Mouse (Mus musculus) hindbrain, embryonic 11.5 days (tissue): ENCODE measurements around the gene Vars2. TPM values are rescaled to one million over a fixed set of nuclear protein-coding genes. Genes with fewer than 3 reads are reported as not detected.

Source experiments
- ATAC-seq: fragments of 200-750 bp; cut with Nextera tagmentation; 2 replicates; pipeline ENCODE4 v1.8.0; 2017; ENCODE audit warnings: mild to moderate bottlenecking, moderate TSS enrichment, moderate library complexity; ENCODE audit not compliant: low FRiP score
- DNase-seq: peaks from one replicate; pipeline ENCODE4 v3.0.0-alpha.2; 2015; ENCODE audit warnings: low spot score
- H3K27ac ChIP-seq: fragments of 300-500 bp; sonication (generic); 2 replicates; pipeline ENCODE4 v1.5.1; 2014; ENCODE audit warnings: mild to moderate bottlenecking, low read depth, low read length
- H3K27me3 ChIP-seq: fragments of 300-500 bp; sonication (generic); 2 replicates; pipeline ENCODE4 v1.6.1; 2014; ENCODE audit warnings: mild to moderate bottlenecking, low read length, moderate library complexity, mixed read lengths; ENCODE audit not compliant: control insufficient read depth, insufficient read depth
- H3K36me3 ChIP-seq: fragments of 300-500 bp; sonication (generic); 2 replicates; pipeline ENCODE4 v1.6.1; 2014; ENCODE audit warnings: mild to moderate bottlenecking, low read length, moderate library complexity, mixed read lengths; ENCODE audit not compliant: control insufficient read depth, insufficient read depth
- H3K4me1 ChIP-seq: fragments of 300-500 bp; sonication (generic); replicated peaks from 2 replicates; pipeline ENCODE4 v1.6.1; 2014; ENCODE audit warnings: low read length, mixed read lengths; ENCODE audit not compliant: control insufficient read depth, insufficient read depth
- H3K4me2 ChIP-seq: fragments of 300-500 bp; sonication (generic); replicated peaks from 2 replicates; pipeline ENCODE4 v1.6.1; 2014; ENCODE audit warnings: mild to moderate bottlenecking, low read depth, low read length
- H3K4me3 ChIP-seq: fragments of 300-500 bp; sonication (generic); 2 replicates; pipeline ENCODE4 v1.5.1; 2014; ENCODE audit warnings: low read depth, low read length
- H3K9ac ChIP-seq: fragments of 300-500 bp; sonication (generic); 2 replicates; pipeline ENCODE4 v1.6.1; 2014; ENCODE audit warnings: low read depth, low read length
- H3K9me3 ChIP-seq: fragments of 300-500 bp; sonication (generic); 2 replicates; pipeline ENCODE4 v1.6.1; 2016; ENCODE audit warnings: low read length; ENCODE audit not compliant: control insufficient read depth
- WGBS: fragments of 180-500 bp; shearing (Covaris S2); extraction: QIAGEN DNeasy Blood & Tissue Kit; methylation state at CpG from one replicate; pipeline ENCODE4 v1.1.7; 2014; 5-methylcytosine and 5-hydroxymethylcytosine counted together
- polyA plus RNA-seq: library from polyadenylated mRNA; unstranded; fragments of >200 nt; fragmentation: Nextera tagmentation; extraction: Ambion mirVana; gene quantifications from 2 replicates; pipeline ENCODE4 v1.2.1, GENCODE M21; 2014

Gene Vars2
- polyA plus RNA-seq, 1 experiment from 2014 or later = 6.9 TPM

- Histone ChIP-seq H3K4me2 (peak overlapping the region; percentile 54), H3K27me3 (no peaks in the 10 kb centered on the region), H3K9ac (peak overlapping the region; percentile 89), H3K36me3 (no peaks in the 10 kb centered on the region), H3K9me3 (no peaks in the 10 kb centered on the region), H3K27ac (peak overlapping the region; percentile 100), H3K4me3 (peak overlapping the region; percentile 93), H3K4me1 (peaks cover 6% of the 10 kb centered on the region)
- ATAC-seq (peak; percentile 86), DNase-seq (peak; percentile 93)
- under 1% methylated on average over 14 of the region's 14 CpGs for WGBS
Measured at GRCm38 (mm10) chr17:35703751-35704271, 36.4 kb upstream of the Vars2 start.

GRCm38 (mm10) chr17:35703065-35703464, 35.7 kb upstream of the Vars2 start:
- DNase-seq = peak; percentile 41
- 6% methylated on average over 2 of the region's 2 CpGs for WGBS
- no peak for ATAC-seq
- peaks cover 6% of the 10 kb centered on the region for H3K4me1 ChIP-seq
- H3K27me3 ChIP-seq = no peaks in the 10 kb centered on the region
- peak overlapping the region; percentile 93 for H3K4me3 ChIP-seq
- peak overlapping the region; percentile 88 for H3K4me2 ChIP-seq
- no peaks in the 10 kb centered on the region for H3K9me3 ChIP-seq
- H3K36me3 ChIP-seq = no peaks in the 10 kb centered on the region
- H3K9ac ChIP-seq = peak overlapping the region; percentile 97
- peak overlapping the region; percentile 100 for H3K27ac ChIP-seq

GRCm38 (mm10) chr17:35702605-35703004, 35.2 kb upstream of the Vars2 start:
- no peaks in the 10 kb centered on the region for H3K9me3 ChIP-seq
- peaks cover 7% of the 10 kb centered on the region for H3K4me1 ChIP-seq
- DNase-seq (peak; percentile 46), ATAC-seq (no peak)
- H3K27ac ChIP-seq = peak overlapping the region; percentile 100
- H3K9ac ChIP-seq = peak overlapping the region; percentile 97
- peak overlapping the region; percentile 88 for H3K4me2 ChIP-seq
- H3K36me3 ChIP-seq = no peaks in the 10 kb centered on the region
- H3K27me3 ChIP-seq = no peaks in the 10 kb centered on the region
- WGBS = 5% methylated on average over 4 of the region's 4 CpGs
- peak overlapping the region; percentile 93 for H3K4me3 ChIP-seq

GRCm38 (mm10) chr17:35701978-35702461, 34.6 kb upstream of the Vars2 start:
- Histone ChIP-seq H3K27me3 (no peaks in the 10 kb centered on the region), H3K4me1 (peaks cover 12% of the 10 kb centered on the region), H3K36me3 (no peaks in the 10 kb centered on the region), H3K9me3 (no peaks in the 10 kb centered on the region), H3K4me2 (peak overlapping the region; percentile 88), H3K9ac (peak overlapping the region; percentile 97), H3K4me3 (peak overlapping the region; percentile 93), H3K27ac (peak overlapping the region; percentile 100)
- ATAC-seq (no peak), DNase-seq (peak; percentile 59)
- 1% methylated on average over 16 of the region's 16 CpGs for WGBS

GRCm38 (mm10) chr17:35701203-35701977, 34.0 kb upstream of the Vars2 start:
- H3K9ac ChIP-seq = peak overlapping the region; percentile 97
- H3K4me3 ChIP-seq = peak overlapping the region; percentile 93
- no peaks in the 10 kb centered on the region for H3K36me3 ChIP-seq
- H3K4me2 ChIP-seq = peak overlapping the region; percentile 88
- peak; percentile 59 for DNase-seq
- WGBS = 1% methylated on average over 16 of the region's 16 CpGs
- ATAC-seq = no peak
- peaks cover 12% of the 10 kb centered on the region for H3K4me1 ChIP-seq
- H3K9me3 ChIP-seq = no peaks in the 10 kb centered on the region
- H3K27ac ChIP-seq = peak overlapping the region; percentile 100
- no peaks in the 10 kb centered on the region for H3K27me3 ChIP-seq

GRCm38 (mm10) chr17:35700371-35700961, 33.1 kb upstream of the Vars2 start:
- Histone ChIP-seq H3K27me3 (no peaks in the 10 kb centered on the region), H3K36me3 (peaks cover 4% of the 10 kb centered on the region), H3K4me1 (peaks cover 10% of the 10 kb centered on the region), H3K4me3 (peak overlapping the region; percentile 93), H3K9ac (peak overlapping the region; percentile 97), H3K27ac (peak overlapping the region; percentile 100), H3K4me2 (peak overlapping the region; percentile 88), H3K9me3 (no peaks in the 10 kb centered on the region)
- peak; percentile 8; the same call in 1 of the 2 replicates for ATAC-seq
- peak; percentile 75 for DNase-seq
- 1% methylated on average over 55 of the region's 66 CpGs for WGBS

GRCm38 (mm10) chr17:35699919-35700318, 32.5 kb upstream of the Vars2 start:
- H3K27me3 ChIP-seq = no peaks in the 10 kb centered on the region
- H3K27ac ChIP-seq = peak overlapping the region; percentile 100
- no peaks in the 10 kb centered on the region for H3K9me3 ChIP-seq
- 3% methylated on average over 19 of the region's 19 CpGs for WGBS
- peaks cover 7% of the 10 kb centered on the region for H3K36me3 ChIP-seq
- peak overlapping the region; percentile 93 for H3K4me3 ChIP-seq
- H3K9ac ChIP-seq = peak overlapping the region; percentile 97
- DNase-seq (peak; percentile 66), ATAC-seq (no peak)
- H3K4me1 ChIP-seq = peaks cover 10% of the 10 kb centered on the region
- H3K4me2 ChIP-seq = peak overlapping the region; percentile 88

- no peaks in the 10 kb centered on the region for H3K9me3 ChIP-seq
- H3K36me3 ChIP-seq = peaks cover 12% of the 10 kb centered on the region
- 28% methylated on average over 5 of the region's 5 CpGs for WGBS
- DNase-seq (no peak), ATAC-seq (no peak; the same call in 1 of the 2 replicates)
- H3K4me2 ChIP-seq = peak overlapping the region; percentile 43
- H3K9ac ChIP-seq = peak overlapping the region; percentile 35
- peak overlapping the region; percentile 25; the same call in 1 of the 2 replicates for H3K4me3 ChIP-seq
- H3K27ac ChIP-seq = peak overlapping the region; percentile 100
- H3K27me3 ChIP-seq = no peaks in the 10 kb centered on the region
- peaks cover 10% of the 10 kb centered on the region for H3K4me1 ChIP-seq
Measured at GRCm38 (mm10) chr17:35698501-35698883, 31.1 kb upstream of the Vars2 start.
